Mouse (Mus musculus) liver, embryonic 14.5 days (tissue): Measurements from ENCODE around the gene D630003M21Rik. TPM values are rescaled to one million over a fixed set of nuclear protein-coding genes. Genes with fewer than 3 reads are reported as not detected.

ENCODE experiments used
- ATAC-seq: fragments of 200-750 bp; cut with Nextera tagmentation; 2 replicates; pipeline ENCODE4 v1.8.0; 2017; ENCODE audit warnings: moderate number of reproducible peaks, mild to moderate bottlenecking, moderate library complexity; ENCODE audit not compliant: insufficient read depth
- DNase-seq, 3 experiments: peaks; one replicate each; pipeline ENCODE4 v3.0.0-alpha.2; 2012 to 2013; ENCODE audit warnings: low read depth in 3 of 3, low spot score in 3 of 3
- H3K27ac ChIP-seq: fragments of 300-500 bp; sonication (generic); 2 replicates; pipeline ENCODE4 v1.5.1; 2014; ENCODE audit warnings: moderate library complexity, mild to moderate bottlenecking, control low read depth, inconsistent platforms
- H3K27me3 ChIP-seq: fragments of 300-500 bp; sonication (generic); 2 replicates; pipeline ENCODE4 v1.6.1; 2014; ENCODE audit warnings: mild to moderate bottlenecking, low read length, moderate library complexity; ENCODE audit not compliant: control insufficient read depth, insufficient read depth
- H3K36me3 ChIP-seq: fragments of 300-500 bp; sonication (generic); replicated peaks from 2 replicates; pipeline ENCODE4 v1.6.1; 2014; ENCODE audit warnings: low read depth; ENCODE audit not compliant: control insufficient read depth, insufficient read depth
- H3K4me1 ChIP-seq, 2 experiments: fragments of 200-500 bp in 1 of 2; fragments of 300-500 bp in 1 of 2; sonication (generic) in 1 of 2; replicated peaks; 2 replicates each; pipeline ENCODE4 v1.6.1; 2012 to 2014; ENCODE audit warnings: antibody characterized with exemption in 1 of 2, inconsistent platforms in 1 of 2, low read length in 1 of 2; ENCODE audit not compliant: control insufficient read depth in 2 of 2, insufficient read depth in 2 of 2
- H3K4me2 ChIP-seq: fragments of 300-500 bp; sonication (generic); 2 replicates; pipeline ENCODE4 v1.6.1; 2014; ENCODE audit warnings: low read depth, mild to moderate bottlenecking, control low read depth, moderate library complexity
- H3K4me3 ChIP-seq, 2 experiments: fragments of 200-500 bp in 1 of 2; fragments of 300-500 bp in 1 of 2; sonication (generic) in 1 of 2; 2 replicates each; pipeline ENCODE4 v1.5.1; 2012 to 2014; ENCODE audit warnings: low read depth in 2 of 2, low read length in 2 of 2, mild to moderate bottlenecking in 2 of 2, control low read depth in 1 of 2, inconsistent platforms in 1 of 2, moderate library complexity in 1 of 2; ENCODE audit not compliant: insufficient read depth in 1 of 2
- H3K9ac ChIP-seq: fragments of 300-500 bp; sonication (generic); replicated peaks from 2 replicates; pipeline ENCODE4 v1.6.1; 2014; ENCODE audit warnings: mild to moderate bottlenecking, control low read depth, moderate library complexity
- H3K9me3 ChIP-seq: fragments of 300-500 bp; sonication (generic); 2 replicates; pipeline ENCODE4 v1.6.1; 2016; ENCODE audit warnings: low read length, mixed read lengths; ENCODE audit not compliant: control insufficient read depth
- CTCF ChIP-seq: IDR thresholded peaks from 2 replicates; pipeline ENCODE4 v1.5.1; 2016; ENCODE audit warnings: antibody characterized with exemption, low read depth, control low read depth
- EP300 ChIP-seq: IDR thresholded peaks from 2 replicates; pipeline ENCODE4 v1.6.1; 2016; ENCODE audit warnings: antibody characterized with exemption, low read depth
- WGBS: fragments of 180-500 bp; shearing (Covaris S2); extraction: QIAGEN DNeasy Blood & Tissue Kit; methylation state at CpG from one replicate; pipeline ENCODE4 v1.1.7; 2014; ENCODE audit not compliant: insufficient replicate concordance; 5-methylcytosine and 5-hydroxymethylcytosine counted together
- polyA plus RNA-seq, 2 experiments: library from polyadenylated mRNA; depleted of rRNA in 1 of 2; stranded (reverse) in 1 of 2; unstranded in 1 of 2; fragments of >200 nt; fragmentation: Nextera tagmentation in 1 of 2; extraction: Ambion mirVana in 1 of 2; gene quantifications; 2 replicates each; pipeline versions ENCODE4 v1.2.1 to v1.2.3; 2012 to 2014

The D630003M21Rik gene
- polyA plus RNA-seq, 2 experiments: 0.24 to 0.33 TPM

DNA sequence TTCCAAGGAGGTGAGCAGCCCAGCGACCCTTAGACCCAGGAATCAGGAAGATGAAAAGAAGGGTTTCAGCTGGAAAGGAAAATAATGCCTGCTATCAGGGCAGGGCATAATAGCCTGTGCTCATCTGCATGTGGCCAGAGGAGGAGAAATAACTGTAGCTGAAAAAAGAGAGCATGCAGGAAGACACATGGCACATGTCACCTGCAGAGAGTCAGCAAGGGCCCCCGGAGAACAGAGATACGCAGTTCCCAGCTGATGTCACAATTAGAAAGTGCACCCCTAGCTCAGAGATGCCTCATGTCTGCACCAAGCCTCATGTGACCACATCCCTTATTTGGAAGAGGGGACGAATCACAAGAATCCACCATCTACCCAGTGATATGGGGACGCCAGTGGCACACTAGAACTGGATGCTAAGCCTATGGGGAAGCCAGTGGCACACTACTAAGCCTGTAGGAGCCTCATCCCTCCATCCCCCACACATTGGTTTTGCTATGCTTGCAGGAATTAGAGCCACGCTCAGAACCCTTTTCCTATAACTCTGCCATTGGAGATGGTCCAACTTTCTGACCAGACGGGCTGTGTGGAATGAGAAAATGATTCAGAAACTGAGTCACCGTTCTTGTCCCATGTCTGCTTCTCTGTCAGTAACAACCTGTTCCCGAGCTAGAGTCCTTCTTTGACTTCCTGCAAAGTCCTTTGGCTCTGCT, 61.4 kb downstream of the D630003M21Rik start:
- Histone ChIP-seq H3K9ac (no peak overlapping the region), H3K4me2 (no peak overlapping the region), H3K9me3 (no peaks in the 10 kb centered on the region), H3K4me1 (peaks cover 0 to 15% of the 10 kb centered on the region in 2 experiments; a peak in 2 of 4 replicates), H3K36me3 (no peaks in the 10 kb centered on the region), H3K4me3 (no peak overlapping the region), H3K27me3 (no peaks in the 10 kb centered on the region), H3K27ac (no peak overlapping the region)
- TF ChIP-seq CTCF: no peak
- ATAC-seq: no peak
- 33% methylated on average over 9 of the region's 9 CpGs for WGBS
- no peak for DNase-seq

DNA sequence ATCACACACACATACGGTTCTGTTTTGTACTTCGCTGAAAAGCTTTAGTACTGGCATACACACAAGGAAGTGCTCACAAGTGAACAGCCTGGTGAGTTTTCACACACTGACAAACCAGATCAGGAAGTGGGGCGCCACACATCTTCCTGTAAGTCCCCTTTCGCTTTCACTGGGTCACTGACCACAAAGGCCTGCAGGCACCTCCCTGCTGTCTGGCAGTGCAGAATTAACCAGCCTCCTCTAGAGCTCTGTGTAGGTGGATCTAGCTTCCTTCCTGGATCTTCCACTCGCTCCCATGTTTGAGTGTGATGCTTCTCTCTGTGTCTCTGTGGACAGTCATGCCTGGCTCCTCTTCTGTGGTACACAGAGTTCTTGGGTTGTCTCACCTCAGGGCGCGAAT, 62.4 kb downstream of the D630003M21Rik start:
- no peak for TF ChIP-seq CTCF
- TF ChIP-seq EP300: no peak
- H3K4me2 ChIP-seq: peak overlapping the region; percentile 20; the same call in 1 of the 2 replicates
- DNase-seq: no peak
- H3K4me3 ChIP-seq: no peak overlapping the region
- H3K27me3 ChIP-seq: no peaks in the 10 kb centered on the region
- H3K9ac ChIP-seq: no peak overlapping the region
- peaks cover 0 to 20% of the 10 kb centered on the region in 2 experiments; a peak in 2 of 4 replicates for H3K4me1 ChIP-seq
- no peaks in the 10 kb centered on the region for H3K36me3 ChIP-seq
- H3K27ac ChIP-seq: no peak overlapping the region
- WGBS: 20% methylated on average over 7 of the region's 7 CpGs
- peak; percentile 24; the same call in 1 of the 2 replicates for ATAC-seq
- no peaks in the 10 kb centered on the region for H3K9me3 ChIP-seq

DNA sequence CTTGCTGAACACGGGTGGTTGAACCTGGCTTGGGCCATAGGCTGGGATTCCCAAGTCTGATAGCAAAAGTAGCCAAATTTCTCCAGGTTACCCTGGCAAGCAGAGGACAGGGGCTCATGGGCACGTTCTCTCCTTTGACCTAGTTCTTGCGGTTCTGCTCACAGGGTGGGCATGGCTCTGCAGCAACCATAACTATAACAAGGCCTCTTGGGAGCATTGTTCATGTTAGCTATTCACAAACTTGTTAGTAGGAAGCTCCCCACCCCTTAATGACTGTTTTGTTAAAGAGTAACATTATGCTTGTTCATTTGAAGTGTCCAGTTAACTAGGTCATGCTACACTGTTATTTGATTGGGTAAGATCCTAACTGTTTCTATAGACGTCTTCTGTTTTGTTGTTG, 63.2 kb downstream of the D630003M21Rik start:
- 58% methylated on average over 4 of the region's 4 CpGs for WGBS
- no peaks in the 10 kb centered on the region for H3K9me3 ChIP-seq
- DNase-seq (no peak), ATAC-seq (no peak)
- H3K4me2 ChIP-seq: no peak overlapping the region
- TF ChIP-seq CTCF (no peak), EP300 (no peak)
- H3K36me3 ChIP-seq: no peaks in the 10 kb centered on the region
- peaks cover 0 to 22% of the 10 kb centered on the region in 2 experiments; a peak in 3 of 4 replicates for H3K4me1 ChIP-seq
- no peak overlapping the region for H3K4me3 ChIP-seq
- H3K27me3 ChIP-seq: no peaks in the 10 kb centered on the region
- H3K9ac ChIP-seq: no peak overlapping the region
- H3K27ac ChIP-seq: no peak overlapping the region

DNA sequence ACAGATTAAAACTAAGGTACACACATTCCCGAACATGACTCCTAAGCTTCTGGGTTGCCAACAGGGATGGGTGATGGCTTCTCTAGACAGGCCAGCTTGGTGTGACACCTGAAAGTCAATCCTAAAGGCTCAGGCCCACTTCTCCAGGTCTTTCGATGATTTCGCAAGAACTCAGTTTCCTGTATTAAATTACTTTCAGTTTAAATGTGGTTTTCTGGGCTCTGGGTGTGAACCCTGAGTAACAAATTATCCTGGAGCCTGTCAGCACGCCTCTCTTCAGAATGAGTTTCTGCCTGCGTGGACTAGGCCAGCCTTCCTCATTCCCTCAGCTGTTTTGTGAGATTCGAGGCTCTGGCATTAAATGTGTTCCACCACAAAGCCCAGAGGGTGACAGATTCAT, 66.0 kb downstream of the D630003M21Rik start:
- Histone ChIP-seq H3K4me1 (peaks cover 0 to 31% of the 10 kb centered on the region in 2 experiments; a peak in 3 of 4 replicates), H3K9ac (no peak overlapping the region), H3K27ac (no peak overlapping the region), H3K9me3 (no peaks in the 10 kb centered on the region), H3K36me3 (no peaks in the 10 kb centered on the region), H3K4me3 (no peak overlapping the region), H3K27me3 (no peaks in the 10 kb centered on the region), H3K4me2 (no peak overlapping the region)
- no peak for ATAC-seq
- TF ChIP-seq EP300 (no peak), CTCF (no peak)
- DNase-seq: no peak
- WGBS: 25% methylated on average over 6 of the region's 6 CpGs

DNA sequence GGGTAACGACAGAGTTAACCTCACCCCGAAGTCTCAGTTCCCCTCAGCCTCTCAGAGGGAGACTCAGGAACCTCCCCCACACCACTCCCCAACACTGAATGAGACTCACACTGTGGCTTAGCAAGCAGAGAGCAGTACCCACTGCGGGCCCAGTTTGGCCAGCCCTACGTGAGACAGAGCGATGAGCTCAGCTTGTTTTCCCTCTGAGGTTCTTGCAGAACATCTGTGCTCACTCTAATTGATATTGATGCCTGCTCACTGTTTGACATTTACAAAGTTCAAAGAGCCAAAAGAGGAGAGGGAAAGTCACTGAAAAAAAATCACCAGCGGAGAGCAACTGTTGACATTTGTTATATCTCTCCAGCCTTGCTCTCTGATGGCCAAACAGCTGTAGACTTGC, 67.3 kb downstream of the D630003M21Rik start:
- TF ChIP-seq CTCF (no peak), EP300 (no peak)
- no peaks in the 10 kb centered on the region for H3K36me3 ChIP-seq
- no peaks in the 10 kb centered on the region for H3K27me3 ChIP-seq
- H3K9me3 ChIP-seq: no peaks in the 10 kb centered on the region
- no peak overlapping the region for H3K4me2 ChIP-seq
- ATAC-seq (no peak), DNase-seq (no peak)
- peaks cover 0 to 23% of the 10 kb centered on the region in 2 experiments; a peak in 3 of 4 replicates for H3K4me1 ChIP-seq
- H3K27ac ChIP-seq: no peak overlapping the region
- H3K9ac ChIP-seq: no peak overlapping the region
- 70% methylated on average over 6 of the region's 6 CpGs for WGBS
- H3K4me3 ChIP-seq: no peak overlapping the region
